Mouse (Mus musculus) embryonic fibroblast, embryonic 13.5 days (primary cell): ENCODE data around the gene Mars2.

ENCODE experiments used
- CTCF ChIP-seq: IDR thresholded peaks from 2 replicates; pipeline ENCODE4 v1.5.1; 2011; ENCODE audit warnings: mild to moderate bottlenecking, control low read depth, low read length, moderate library complexity, borderline replicate concordance; ENCODE audit not compliant: insufficient read depth
- POLR2A ChIP-seq: IDR thresholded peaks from 2 replicates; pipeline ENCODE4 v1.6.1; 2011; ENCODE audit warnings: low read depth, mild to moderate bottlenecking, control low read depth, low read length, moderate library complexity

GRCm38 (mm10) chr1:55201850-55202752 lies 34.9 kb upstream of the Mars2 start:
- TF ChIP-seq POLR2A, result no peak
- no peak for TF ChIP-seq CTCF
